Mouse (Mus musculus) bone marrow, adult 2 months (tissue): ENCODE data around the gene Mfsd14a. TPM values are rescaled to one million over a fixed set of nuclear protein-coding genes. Genes with fewer than 3 reads are reported as not detected.
A peak's percentile ranks its signal among the peaks of the same experiment; 100 is the strongest.

Experiments used
- H3K27ac ChIP-seq: fragments of 200-500 bp; 2 replicates; pipeline ENCODE4 v1.5.1; 2012; ENCODE audit warnings: low read depth, mild to moderate bottlenecking, control low read depth, inconsistent platforms, low read length; ENCODE audit not compliant: control insufficient read depth, poor library complexity, insufficient read depth
- H3K4me1 ChIP-seq: fragments of 200-500 bp; 2 replicates; pipeline ENCODE4 v1.6.1; 2011; ENCODE audit warnings: low read length; ENCODE audit not compliant: control insufficient read depth, insufficient read depth
- H3K4me3 ChIP-seq: fragments of 200-500 bp; replicated peaks from 2 replicates; pipeline ENCODE3; 2011; ENCODE audit warnings: mild to moderate bottlenecking, low read depth, low read length, control low read depth; ENCODE audit not compliant: control insufficient read depth
- CTCF ChIP-seq: fragments of 200-500 bp; IDR thresholded peaks from 2 replicates; pipeline ENCODE4 v1.5.1; 2011; ENCODE audit warnings: low read length, control low read depth; ENCODE audit not compliant: control insufficient read depth, insufficient read depth
- POLR2A ChIP-seq: fragments of 200-500 bp; IDR thresholded peaks from 2 replicates; pipeline ENCODE4 v1.6.1; 2011; ENCODE audit warnings: low read depth, mild to moderate bottlenecking, control low read depth, low read length, borderline replicate concordance; ENCODE audit not compliant: control insufficient read depth
- WGBS: fragments of 180-500 bp; shearing (Covaris S2); methylation state at CpG from one replicate; pipeline ENCODE4 v1.1.7; 2018; 5-methylcytosine and 5-hydroxymethylcytosine counted together
- polyA plus RNA-seq: library from polyadenylated mRNA; stranded (reverse); fragments of >200 nt; gene quantifications from 2 replicates; pipeline ENCODE4 v1.2.4, GENCODE M21; 2011; ENCODE audit warnings: low replicate concordance; ENCODE audit not compliant: missing spikeins, insufficient read depth, insufficient read length

Gene Mfsd14a
- polyA plus RNA-seq, 1 experiment, result 13.2 TPM

DNA sequence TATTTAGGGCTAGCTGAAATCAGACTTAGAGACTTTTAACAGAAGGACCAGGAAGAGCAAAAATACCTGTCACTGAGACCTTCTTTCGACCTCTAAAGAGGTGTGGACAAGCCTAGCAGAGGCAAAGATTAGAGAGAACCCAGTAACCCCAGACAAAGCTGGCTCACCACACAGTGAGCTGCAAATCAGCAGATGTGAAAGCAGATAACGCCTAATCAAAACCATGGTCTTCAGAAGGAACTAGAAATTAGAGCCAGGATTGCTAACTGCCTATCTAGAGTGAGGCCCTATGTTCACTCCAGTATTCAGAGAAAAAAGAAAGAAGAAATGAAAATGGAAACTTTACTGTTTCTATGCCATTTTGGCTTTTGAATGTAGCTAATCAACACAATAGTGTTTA, 20.1 kb downstream of the Mfsd14a start:
- Histone ChIP-seq H3K4me3 (no peak overlapping the region), H3K4me1 (peaks cover 1% of the 10 kb centered on the region; the same call in 1 of the 2 replicates), H3K27ac (no peak overlapping the region)
- WGBS, result 59% methylated on average over 2 of the region's 2 CpGs
- TF ChIP-seq POLR2A, result no peak
- TF ChIP-seq CTCF, result no peak

DNA sequence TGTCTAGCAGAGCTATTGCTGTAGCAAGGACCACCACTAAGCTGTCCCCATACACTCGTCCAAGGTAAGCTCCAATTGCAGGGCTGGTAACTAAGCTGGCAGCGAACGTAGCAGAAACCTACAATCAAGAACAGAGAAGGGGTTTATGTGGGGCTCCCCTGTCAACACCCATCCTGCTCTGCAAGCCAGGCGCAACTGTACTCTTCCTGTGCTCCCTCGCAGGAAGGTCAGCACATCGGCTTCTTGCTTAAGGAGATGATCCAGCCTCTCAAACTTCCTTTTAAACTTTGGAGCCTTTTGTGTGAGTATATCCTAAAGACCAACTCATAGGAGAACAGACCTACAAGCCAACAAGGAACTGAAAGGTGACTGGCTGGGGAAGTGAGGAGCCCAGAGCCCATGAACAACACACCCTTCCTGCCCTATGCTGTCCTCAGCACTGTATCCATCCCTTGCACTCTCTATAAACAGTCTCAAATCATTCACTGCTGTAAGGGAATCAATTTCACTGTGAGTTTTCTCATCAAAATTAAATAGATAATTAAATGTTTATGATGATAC, 20.6 kb downstream of the Mfsd14a start:
- WGBS, result 69% methylated on average over 6 of the region's 6 CpGs
- Histone ChIP-seq H3K4me1 (peaks cover 1% of the 10 kb centered on the region; the same call in 1 of the 2 replicates), H3K27ac (no peak overlapping the region), H3K4me3 (no peak overlapping the region)
- TF ChIP-seq POLR2A, result no peak
- TF ChIP-seq CTCF, result no peak

DNA sequence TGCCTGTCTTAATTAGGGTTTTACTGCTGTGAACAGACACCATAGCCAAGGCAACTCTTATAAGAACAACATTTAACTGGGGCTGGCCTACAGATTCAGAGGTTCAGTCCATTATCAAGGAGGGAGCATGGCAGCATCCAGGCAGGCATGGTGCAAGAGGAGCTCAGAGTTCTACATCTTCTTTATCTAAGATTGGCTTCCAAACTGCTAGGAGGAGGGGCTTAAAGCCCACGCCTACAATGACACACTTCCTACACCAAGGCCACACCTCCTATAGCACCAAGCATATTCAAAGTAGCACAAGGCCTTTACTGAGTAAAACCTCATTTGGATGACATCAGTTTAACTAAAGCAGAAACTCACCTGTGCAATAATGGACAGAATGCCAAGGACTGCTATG, 22.5 kb downstream of the Mfsd14a start:
- Histone ChIP-seq H3K4me3 (no peak overlapping the region), H3K27ac (no peak overlapping the region), H3K4me1 (peaks cover 1% of the 10 kb centered on the region)
- 68% methylated on average over 1 of the region's 1 CpGs for WGBS
- TF ChIP-seq POLR2A (no peak), CTCF (no peak)

DNA sequence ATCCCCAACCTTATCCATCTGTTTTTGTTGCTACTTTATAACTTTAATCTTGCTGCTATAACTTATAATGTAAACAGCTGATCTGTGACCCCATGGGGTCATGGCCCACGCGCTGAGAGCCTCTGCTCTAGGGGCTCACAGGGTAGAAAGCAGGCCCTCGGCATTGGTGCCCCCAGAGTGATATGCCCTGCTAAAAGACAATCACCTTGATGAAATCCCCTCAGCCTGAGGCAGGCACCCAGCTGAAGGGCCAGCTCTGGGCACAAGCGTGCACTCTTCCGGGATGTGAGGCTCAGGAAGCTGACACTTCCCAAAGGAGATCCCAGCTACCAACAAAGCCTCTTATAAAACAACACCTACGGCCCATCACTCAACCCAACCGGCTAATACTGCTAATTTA, 23.9 kb downstream of the Mfsd14a start:
- TF ChIP-seq CTCF (no peak), POLR2A (no peak)
- no peak overlapping the region for H3K4me3 ChIP-seq
- no peak overlapping the region for H3K27ac ChIP-seq
- peaks cover 1% of the 10 kb centered on the region for H3K4me1 ChIP-seq
- WGBS, result 89% methylated on average over 7 of the region's 7 CpGs

DNA sequence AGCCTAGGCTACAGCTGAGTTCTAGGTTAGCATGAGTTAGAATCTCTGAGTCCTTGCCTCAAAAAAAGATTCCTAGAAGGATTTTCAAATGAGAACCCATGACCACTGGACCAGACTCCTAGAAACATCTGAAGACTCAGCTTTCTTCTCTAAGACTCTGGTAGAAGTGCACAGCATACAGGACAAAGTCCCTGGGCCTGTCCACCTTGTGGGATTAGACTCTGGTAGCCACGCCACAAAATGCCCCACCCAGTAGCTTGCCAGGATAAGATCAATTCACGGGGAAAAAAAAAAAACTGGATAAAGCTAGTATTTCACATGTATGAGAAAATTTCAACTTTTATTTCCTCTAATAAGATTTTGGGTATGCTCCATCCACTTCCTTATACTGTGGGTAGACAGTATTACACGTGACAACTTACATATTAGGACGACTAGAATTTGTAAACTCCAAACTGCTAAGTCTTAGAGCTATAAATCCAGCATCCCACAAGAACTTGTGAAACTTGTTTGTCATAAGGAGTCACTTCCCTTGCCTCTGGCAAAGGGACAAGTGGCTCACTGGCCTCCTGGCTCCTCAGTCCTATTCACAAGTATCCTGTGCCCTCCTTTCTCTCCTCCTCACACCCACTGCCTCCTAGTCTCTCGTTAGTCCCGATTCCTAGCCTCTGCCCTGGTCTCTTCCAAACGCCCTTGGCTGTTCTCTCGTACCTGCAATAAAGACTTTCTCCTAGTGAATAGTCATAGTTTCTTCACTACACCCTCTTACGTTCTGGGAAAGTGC, 24.6 kb downstream of the Mfsd14a start:
- Histone ChIP-seq H3K4me1 (peaks cover 1% of the 10 kb centered on the region), H3K27ac (no peak overlapping the region), H3K4me3 (no peak overlapping the region)
- TF ChIP-seq POLR2A (no peak), CTCF (no peak)
- 76% methylated on average over 9 of the region's 9 CpGs for WGBS

DNA sequence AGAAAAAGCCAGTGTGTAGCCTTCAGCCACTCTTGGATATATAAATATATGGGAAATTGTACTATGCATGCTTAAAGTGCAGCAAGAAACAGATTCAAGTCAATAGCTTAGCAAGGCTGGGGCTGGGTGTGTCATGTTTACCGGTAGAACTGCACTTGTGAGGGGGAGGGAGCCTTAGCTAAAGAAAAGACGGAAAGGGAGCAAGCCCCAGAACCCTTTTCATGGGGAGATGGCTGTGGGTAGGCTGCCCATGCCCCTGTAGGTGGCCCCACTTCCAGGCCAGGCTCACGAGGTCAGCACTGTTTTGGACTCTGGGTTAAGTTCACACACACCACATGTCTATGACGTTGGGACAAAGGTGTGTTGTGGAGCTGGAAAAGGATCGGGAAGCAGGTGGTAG, 26.7 kb downstream of the Mfsd14a start:
- Histone ChIP-seq H3K4me1 (peaks cover 1% of the 10 kb centered on the region), H3K27ac (no peak overlapping the region)
- 75% methylated on average over 5 of the region's 5 CpGs for WGBS

DNA sequence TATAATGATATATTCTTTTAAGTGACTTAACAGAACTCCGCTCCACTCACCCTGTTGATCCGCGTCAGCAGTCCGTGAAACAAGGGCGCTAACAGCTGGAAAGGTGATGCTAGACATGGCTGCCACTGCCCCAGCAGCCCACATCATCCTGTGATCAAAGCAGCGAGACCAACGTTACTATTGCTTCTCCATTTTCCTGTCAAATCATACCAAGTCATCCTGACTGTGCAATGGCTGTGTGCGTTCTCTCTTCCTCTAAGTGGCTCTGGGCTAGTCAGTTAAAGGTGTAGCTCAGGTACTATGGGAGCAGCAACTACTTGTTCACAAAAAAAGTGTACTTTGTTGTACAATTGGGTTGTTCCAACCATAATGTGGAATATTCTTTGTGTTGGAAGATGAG, 27.6 kb downstream of the Mfsd14a start:
- peak overlapping the region; percentile 2 for H3K4me3 ChIP-seq
- peak overlapping the region; percentile 70; the same call in 1 of the 2 replicates for H3K27ac ChIP-seq
- TF ChIP-seq POLR2A (no peak), CTCF (no peak)
- WGBS, result 70% methylated on average over 8 of the region's 8 CpGs
- peaks cover 1% of the 10 kb centered on the region for H3K4me1 ChIP-seq

More for the DNA sequence above, 26.7 kb downstream of the Mfsd14a start:
- H3K4me3 ChIP-seq, result no peak overlapping the region
- no peak for TF ChIP-seq CTCF
- TF ChIP-seq POLR2A, result no peak

DNA sequence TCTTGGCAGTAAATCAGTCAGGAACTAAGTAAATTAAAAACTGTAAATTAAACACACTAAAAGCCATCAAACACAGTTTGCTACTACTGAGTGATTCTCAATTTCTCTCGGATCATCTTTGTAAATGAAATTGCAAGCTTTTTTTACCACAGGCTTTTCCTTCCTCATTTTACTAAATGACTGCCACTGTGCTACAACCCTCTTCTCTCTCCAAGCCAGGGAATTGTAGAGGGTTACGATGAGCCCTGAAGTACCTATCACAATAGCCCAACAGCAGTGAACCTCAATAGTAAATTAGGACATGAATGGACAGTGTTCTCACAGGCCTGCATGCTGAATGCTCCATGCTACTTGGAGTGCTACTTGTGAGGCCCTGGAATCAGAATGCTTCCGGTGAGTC, 28.4 kb downstream of the Mfsd14a start:
- H3K4me3 ChIP-seq, result peak overlapping the region; percentile 5
- TF ChIP-seq POLR2A, result no peak
- TF ChIP-seq CTCF, result no peak
- H3K27ac ChIP-seq, result peak overlapping the region; percentile 70; the same call in 1 of the 2 replicates
- no peaks in the 10 kb centered on the region; the same call in none of the 2 replicates for H3K4me1 ChIP-seq
- 41% methylated on average over 3 of the region's 3 CpGs for WGBS
